Mouse (Mus musculus) ES-CJ7 (cell line): ENCODE measurements around the gene 4930544G11Rik.

Source experiments
- DNase-seq: peaks from one replicate; pipeline ENCODE4 v3.0.0; 2011; ENCODE audit warnings: low read depth, low spot score

4930544G11Rik gene

DNA sequence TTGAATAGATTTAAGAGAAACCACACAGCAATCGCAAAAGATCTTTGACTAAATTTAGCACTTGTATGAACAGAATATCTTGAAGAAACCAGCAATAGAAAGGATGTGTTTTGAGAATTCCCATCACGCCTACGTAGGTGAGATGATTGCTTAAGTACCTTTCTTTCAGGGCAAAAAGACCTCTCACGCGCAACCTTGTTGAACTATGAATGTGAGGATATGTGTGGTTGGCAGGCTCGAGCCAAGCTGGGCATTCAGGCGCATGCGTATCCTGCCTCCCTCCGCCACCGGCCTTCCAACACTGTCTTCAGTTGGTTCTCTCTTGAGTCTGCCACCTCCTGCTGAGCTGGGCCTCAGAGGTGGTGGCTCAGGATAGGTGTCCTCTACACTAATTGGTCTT, at the start of gene 4930544G11Rik:
4930544G11Rik (plus strand) TSS at position 301 of the 400 bp plus-strand sequence.
- DNase-seq, result no peak

- no peak for DNase-seq
These were observed 45.7 kb upstream of the 4930544G11Rik start for GRCm38 (mm10) chr6:65906657-65907182.

GRCm38 (mm10) chr6:65915421-65915820, 37.0 kb upstream of the 4930544G11Rik start:
- no peak for DNase-seq

DNA sequence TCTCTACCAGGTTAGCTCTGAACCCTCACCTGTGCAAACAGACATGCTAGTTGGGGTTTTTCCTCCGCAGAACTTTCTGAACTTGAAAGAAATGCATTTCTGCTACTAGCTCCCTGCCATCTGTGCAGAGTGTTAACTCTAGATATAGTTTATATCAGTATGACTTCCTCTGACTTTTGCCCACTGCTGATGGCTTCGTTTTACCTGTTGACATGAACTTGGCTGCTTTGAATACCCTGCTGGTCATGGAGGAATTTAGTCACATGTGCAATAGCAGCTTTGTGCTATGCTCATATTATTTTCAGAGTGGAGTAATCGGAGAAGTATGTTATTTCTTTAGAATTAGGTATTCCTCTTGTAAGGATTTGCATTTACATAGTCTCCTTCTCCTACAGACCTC, 30.7 kb upstream of the 4930544G11Rik start:
- DNase-seq, result no peak

DNA sequence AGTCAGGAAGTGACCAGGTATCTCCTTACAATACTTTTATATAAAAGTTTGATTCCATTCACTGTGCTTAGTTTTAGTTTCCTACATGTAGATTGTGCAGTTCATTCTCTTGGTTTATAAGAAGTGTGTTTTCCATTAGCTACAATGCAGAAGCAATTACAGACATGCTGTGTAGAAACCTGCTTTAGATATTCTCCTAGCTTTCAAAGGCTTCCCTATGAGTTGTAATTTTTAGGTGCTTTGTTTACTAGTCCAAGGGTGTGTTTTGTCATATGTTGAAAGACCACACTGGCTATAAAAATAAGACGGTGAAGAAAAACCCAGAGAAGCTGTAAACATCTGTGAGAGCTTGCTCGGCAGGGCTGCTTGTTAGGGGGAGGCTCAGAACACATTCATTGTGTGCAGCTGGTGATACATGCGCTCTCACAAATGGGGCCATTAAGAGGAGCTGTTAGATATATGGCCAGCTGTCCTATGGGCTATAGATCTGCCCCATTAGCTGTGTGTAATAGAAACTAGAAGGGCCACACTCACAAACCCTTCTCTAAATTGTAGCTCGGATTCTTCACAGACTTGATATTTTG, 28.8 kb upstream of the 4930544G11Rik start:
- no peak for DNase-seq

- no peak for DNase-seq
These were observed 26.6 kb upstream of the 4930544G11Rik start for GRCm38 (mm10) chr6:65925737-65926333.

DNA sequence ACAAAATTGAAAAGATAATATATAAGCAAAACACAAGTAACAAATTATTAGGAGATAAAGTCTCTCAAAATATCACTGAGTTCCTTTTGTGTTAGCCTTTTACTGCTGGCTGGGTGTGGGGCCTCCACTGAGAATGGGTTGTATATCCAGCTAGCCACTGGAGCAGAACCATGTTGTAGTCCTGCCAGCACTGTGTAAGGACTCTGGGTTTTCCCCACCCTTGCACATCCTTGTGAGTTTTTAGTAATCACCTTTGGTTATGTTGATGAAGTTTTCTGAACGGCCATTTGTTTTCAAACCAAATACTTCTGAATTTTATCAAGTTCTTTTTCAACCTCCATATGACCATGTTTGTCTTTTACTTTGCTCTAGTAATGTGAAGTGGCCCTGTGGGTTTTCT, 21.9 kb upstream of the 4930544G11Rik start:
- DNase-seq, result no peak

GRCm38 (mm10) chr6:65932776-65933175, 19.6 kb upstream of the 4930544G11Rik start:
- DNase-seq, result no peak

DNA sequence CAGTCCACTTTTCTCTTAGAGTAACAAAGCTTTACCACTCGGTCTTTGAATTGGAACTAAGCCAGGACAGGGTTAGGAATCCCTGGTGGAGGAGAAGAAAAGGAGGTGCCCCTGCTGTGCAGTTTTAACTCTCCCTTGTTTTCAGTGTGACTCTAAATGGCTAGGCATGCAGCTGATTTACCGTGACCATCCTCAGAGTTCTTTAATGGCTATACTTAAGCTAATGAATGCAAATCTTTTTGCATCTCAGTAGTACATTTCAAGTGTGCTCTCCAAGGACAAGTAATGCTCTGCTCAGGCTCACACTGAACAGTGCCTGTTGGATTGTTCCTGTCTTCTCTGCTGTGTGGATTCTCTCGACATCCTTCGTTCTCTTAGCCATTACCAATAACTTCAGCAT, 19.2 kb upstream of the 4930544G11Rik start:
- DNase-seq, result peak; percentile 95

DNA sequence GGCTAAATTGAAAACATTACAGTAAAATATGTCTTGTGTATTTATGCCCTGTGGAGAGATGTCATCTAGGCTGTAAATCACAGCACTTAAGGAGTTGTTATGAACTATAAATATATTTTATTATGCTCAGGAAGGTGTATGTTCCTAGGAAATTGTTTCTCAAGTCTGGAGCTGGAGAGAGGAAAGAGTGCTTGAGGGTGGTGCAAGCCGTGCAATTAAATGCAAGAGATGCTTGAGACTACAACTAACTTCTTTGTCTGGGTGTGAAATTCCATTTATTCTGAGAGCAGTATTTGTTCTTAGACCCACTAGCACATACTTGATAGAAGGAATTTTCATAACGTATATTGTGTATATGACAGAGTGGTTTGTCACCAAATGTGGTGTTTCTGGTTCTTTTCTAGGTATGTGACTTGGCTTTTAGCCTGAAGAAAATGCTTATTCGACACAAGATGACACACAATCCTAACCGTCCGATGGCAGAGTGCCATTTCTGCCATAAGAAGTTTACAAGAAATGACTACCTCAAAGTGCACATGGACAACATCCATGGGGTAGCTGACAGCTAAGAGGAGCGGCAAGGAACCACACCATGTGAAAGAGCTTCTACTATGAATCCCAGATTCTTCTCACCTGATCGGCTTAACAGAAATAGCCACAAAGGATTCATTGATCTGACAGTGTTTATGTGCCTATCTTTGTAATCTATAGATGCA, 16.7 kb upstream of the 4930544G11Rik start:
- DNase-seq, result no peak

DNA sequence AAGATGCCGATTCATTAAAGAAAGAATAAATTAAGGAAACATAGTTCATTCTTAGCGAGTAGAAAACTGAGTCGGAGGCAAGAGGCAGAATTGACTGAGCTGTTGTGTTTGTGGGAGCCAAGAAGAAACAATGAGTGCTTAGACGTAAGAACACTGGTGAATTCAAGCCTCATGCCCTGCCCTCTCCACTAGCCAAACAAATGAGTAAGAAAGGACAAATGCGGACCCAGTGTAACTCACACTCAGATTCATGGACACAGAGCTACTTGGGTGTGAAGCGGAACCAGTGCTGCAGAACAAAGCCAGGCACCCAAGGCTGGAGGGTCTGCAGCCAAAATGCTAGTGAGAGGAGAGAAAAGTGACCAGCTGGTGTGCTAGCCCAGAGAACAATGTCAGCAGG, 1.9 kb upstream of the 4930544G11Rik start:
- no peak for DNase-seq

- DNase-seq, result no peak
These were observed 17.1 kb downstream of the 4930544G11Rik start for GRCm38 (mm10) chr6:65969386-65970111.

- DNase-seq, result no peak
These were observed 18.0 kb downstream of the 4930544G11Rik start for GRCm38 (mm10) chr6:65970410-65970809.

DNA sequence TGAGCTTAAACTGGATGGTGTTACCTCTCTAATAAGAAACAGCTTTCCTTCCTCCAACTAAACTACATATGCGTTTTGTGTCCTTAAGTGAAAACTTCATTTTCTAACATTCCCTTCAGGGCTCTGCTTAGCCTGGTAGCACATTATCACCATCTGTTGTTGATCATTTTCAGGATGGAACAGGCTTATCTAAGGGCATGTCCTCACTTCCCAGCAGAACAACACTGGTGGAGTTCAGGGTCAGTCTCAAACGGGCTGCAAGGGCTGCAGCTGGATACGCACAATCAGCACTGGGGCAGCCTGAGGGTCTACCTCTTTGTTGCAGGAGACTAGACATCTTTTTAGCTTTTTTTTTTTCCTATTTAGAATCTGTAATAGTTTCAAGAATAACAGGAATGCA, 39.7 kb downstream of the 4930544G11Rik start:
- DNase-seq, result no peak

DNA sequence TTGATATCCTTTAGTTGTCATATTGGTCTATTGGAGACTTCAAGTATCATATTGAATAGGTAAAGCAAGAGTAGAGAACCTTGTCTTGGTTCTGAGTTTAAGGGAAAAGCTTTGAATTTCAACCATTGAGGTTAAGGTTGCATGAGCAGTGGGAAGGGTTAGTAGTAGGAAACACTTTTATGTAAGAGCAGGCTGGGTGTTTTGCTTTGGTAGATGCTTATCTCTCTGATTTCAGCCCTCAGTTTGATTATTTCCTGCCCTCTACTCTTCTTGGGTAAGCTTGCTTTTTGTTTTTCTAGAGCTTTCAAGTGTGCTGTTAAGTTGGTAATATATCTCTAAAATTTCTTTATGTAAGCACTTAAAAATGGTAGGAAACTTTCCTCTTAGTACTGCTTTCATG, 45.9 kb downstream of the 4930544G11Rik start:
- DNase-seq, result no peak
